Mouse (Mus musculus): ENCODE results near the gene Olfr380.

The Olfr380 gene

GRCm38 (mm10) chr11:73457408-73457807 lies at the start of gene Olfr380:
Olfr380 (minus strand) TSS chr11:73457508.
- no peak for DNase-seq (ENCODE audit: low spot score in 2 of 2)

DNA sequence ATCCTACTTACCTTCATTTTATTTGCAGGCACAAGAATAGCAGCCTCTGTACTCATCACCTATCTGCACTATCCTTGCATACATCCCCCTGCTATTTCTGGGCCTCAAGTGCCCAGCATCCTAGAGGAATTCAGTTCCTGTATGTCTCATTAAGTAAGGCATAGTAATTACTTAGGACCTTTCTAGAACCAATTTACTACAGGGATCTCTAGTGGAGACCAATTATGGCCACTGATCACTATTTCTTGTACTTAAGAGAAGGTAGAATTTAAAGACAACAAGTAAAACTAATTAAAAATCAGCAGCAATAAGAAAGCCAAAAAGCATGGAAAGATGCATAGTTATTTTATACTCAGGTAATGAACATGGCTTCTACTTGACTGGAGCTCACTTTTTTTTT lies 34.2 kb upstream of the Olfr380 start, which contains the start of gene Olfr381:
Gene Olfr381 (minus strand): TSS at position 101 of the 400 bp plus-strand sequence.
- DNase-seq (ENCODE audit: low spot score in 2 of 2): no peak

DNA sequence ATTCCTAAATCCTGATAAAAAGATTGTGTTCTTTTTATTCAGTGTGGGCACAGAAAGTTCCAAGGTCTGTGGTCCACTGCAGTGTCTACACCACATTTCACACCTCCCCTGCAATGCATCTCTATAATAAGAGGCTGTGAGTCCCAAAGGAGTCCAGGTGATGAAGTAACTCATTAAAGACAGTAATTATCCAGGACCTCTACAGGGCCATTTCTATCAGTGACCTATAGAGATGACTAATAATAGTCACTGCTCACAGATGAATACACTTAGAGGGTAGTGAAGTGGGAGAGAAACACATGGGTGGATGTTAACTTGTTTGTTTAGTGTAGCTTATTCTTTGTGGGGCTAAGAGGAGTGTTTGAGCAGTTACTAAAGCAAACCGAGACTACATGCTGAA lies 28.9 kb downstream of the Olfr380 start, which contains the start of gene Olfr378:
Gene Olfr378 (minus strand): TSS at position 101 of the 400 bp plus-strand sequence.
- DNase-seq (ENCODE audit: low spot score in 2 of 2): no peak

All from cerebellum, postnatal 4 days (tissue).